Mouse (Mus musculus) heart, adult 2 months (tissue): Measurements from ENCODE around the gene Gmppb. TPM values are rescaled to one million over a fixed set of nuclear protein-coding genes. Genes with fewer than 3 reads are reported as not detected.
"Not testable (repeated sequence)": the region's sequence is repeated elsewhere in the genome, so short reads cannot be mapped to it uniquely, and the experiment has no call there.

Experiments used
- DNase-seq, 2 experiments: peaks; one replicate each; pipeline ENCODE4 v3.0.0; 2021
- H3K27ac ChIP-seq: fragments of 200-600 bp; 2 replicates; pipeline ENCODE4 v1.8.1; 2022
- H3K27me3 ChIP-seq: fragments of 200-500 bp; 2 replicates; pipeline ENCODE4 v1.6.1; 2012; ENCODE audit warnings: mild to moderate bottlenecking, low read length, inconsistent platforms, mixed read lengths; ENCODE audit not compliant: control insufficient read depth, insufficient read depth
- H3K36me3 ChIP-seq: fragments of 200-500 bp; 2 replicates; pipeline ENCODE4 v1.6.1; 2012; ENCODE audit warnings: low read length, inconsistent platforms; ENCODE audit not compliant: control insufficient read depth, insufficient read depth
- H3K4me1 ChIP-seq: fragments of 200-500 bp; 2 replicates; pipeline ENCODE4 v1.6.1; 2011; ENCODE audit warnings: low read length; ENCODE audit not compliant: control insufficient read depth, insufficient read depth
- H3K4me3 ChIP-seq: fragments of 200-600 bp; 2 replicates; pipeline ENCODE4 v1.8.1; 2022
- H3K79me2 ChIP-seq: fragments of 200-500 bp; replicated peaks from 2 replicates; pipeline ENCODE4 v1.6.1; 2012; ENCODE audit warnings: mild to moderate bottlenecking, inconsistent platforms, low read length, moderate library complexity, mixed read lengths; ENCODE audit not compliant: control insufficient read depth, insufficient read depth
- H3K9ac ChIP-seq: fragments of 200-500 bp; 2 replicates; pipeline ENCODE4 v1.6.1; 2012; ENCODE audit warnings: low read depth, mild to moderate bottlenecking, control low read depth, inconsistent platforms, low read length, mixed read lengths
- CTCF ChIP-seq: fragments of 200-600 bp; IDR thresholded peaks from 2 replicates; pipeline ENCODE4 v1.8.1; 2022; ENCODE audit warnings: antibody characterized with exemption, mild to moderate bottlenecking, moderate library complexity
- EP300 ChIP-seq: fragments of 200-500 bp; IDR thresholded peaks from 2 replicates; pipeline ENCODE4 v1.6.1; 2011; ENCODE audit warnings: low read depth, low read length, control low read depth; ENCODE audit not compliant: insufficient read depth
- POLR2A ChIP-seq: fragments of 200-500 bp; IDR thresholded peaks from 2 replicates; pipeline ENCODE4 v1.6.1; 2011; ENCODE audit warnings: mild to moderate bottlenecking, low read depth, low read length, control low read depth; ENCODE audit not compliant: insufficient read depth
- WGBS: fragments of 180-500 bp; shearing (Covaris S2); methylation state at CpG from one replicate; pipeline ENCODE4 v1.1.7; 2018; 5-methylcytosine and 5-hydroxymethylcytosine counted together
- intact Hi-C: fragments of 180-260 bp; cut with DNase I; formaldehyde crosslinking; loops from one replicate; pipeline ENCODE4 v1.15.1; 2025
- polyA plus RNA-seq: library from polyadenylated mRNA; depleted of rRNA; stranded (reverse); fragments of >200 nt; gene quantifications from 2 replicates; pipeline ENCODE4 v1.2.3, GENCODE M21; 2012
- total RNA-seq, 2 experiments: library from RNA; stranded (reverse); gene quantifications; 2 replicates each; pipeline ENCODE4 v1.2.3; 2021

The Gmppb gene
- total and polyA plus RNA-seq, 3 experiments = 9.6 to 10.2 (median 10.1) TPM

DNA sequence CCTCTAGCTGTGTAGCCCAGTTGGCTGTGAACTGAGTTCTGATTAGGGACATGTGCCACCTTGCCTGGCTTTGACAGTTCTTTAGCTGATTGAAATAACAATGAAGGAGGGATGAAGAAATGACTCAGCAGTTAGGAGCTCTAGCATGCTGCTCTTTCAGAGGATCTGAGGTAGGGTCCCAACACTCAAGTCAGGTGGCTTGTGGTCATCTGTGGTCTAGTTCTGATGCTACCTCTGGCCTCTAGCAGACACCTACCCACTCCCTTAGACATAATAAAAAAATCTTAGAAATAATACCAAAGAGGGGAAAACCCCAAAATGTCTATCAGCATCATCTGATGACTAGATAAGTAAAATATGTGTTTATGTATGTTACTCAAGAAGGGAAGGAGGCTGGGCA is 38.7 kb upstream of the Gmppb start:
- Histone ChIP-seq H3K36me3 (peaks cover 23% of the 10 kb centered on the region), H3K4me3 (no peak overlapping the region), H3K9ac (no peak overlapping the region), H3K4me1 (peaks cover 17% of the 10 kb centered on the region), H3K27me3 (no peaks in the 10 kb centered on the region), H3K79me2 (peaks cover 17% of the 10 kb centered on the region), H3K27ac (no peak overlapping the region)
- intact Hi-C loops = no loop called here
- no peak for DNase-seq
- TF ChIP-seq CTCF = no peak
- no peak for TF ChIP-seq POLR2A
- no peak for TF ChIP-seq EP300

DNA sequence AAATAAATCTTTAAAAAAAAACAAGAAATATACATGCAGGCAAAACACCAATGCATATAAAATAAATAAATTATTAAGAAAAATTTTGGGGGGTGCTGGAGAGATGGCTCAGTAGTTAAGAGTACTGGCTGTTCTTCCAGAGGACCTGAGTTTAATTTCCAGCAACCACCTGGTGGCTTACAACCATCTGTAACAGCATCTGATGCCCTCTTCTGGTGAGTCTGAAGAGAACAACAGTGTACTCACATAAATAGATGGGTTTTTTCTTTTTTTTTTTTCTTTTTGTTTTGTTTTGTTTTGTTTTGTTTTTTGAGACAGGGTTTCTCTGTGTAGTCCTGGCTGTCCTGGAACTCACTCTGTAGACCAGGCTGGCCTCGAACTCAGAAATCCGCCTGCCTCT is 35.5 kb upstream of the Gmppb start:
- H3K27me3 ChIP-seq, H3K27ac ChIP-seq, intact Hi-C loops, H3K9ac ChIP-seq, H3K79me2 ChIP-seq, DNase-seq, H3K4me3 ChIP-seq: not testable (repeated sequence)
- 92% methylated on average over 2 of the region's 2 CpGs for WGBS
- peak; percentile 32 for TF ChIP-seq CTCF
- peaks cover 15% of the 10 kb centered on the region for H3K4me1 ChIP-seq
- peaks cover 29% of the 10 kb centered on the region for H3K36me3 ChIP-seq

DNA sequence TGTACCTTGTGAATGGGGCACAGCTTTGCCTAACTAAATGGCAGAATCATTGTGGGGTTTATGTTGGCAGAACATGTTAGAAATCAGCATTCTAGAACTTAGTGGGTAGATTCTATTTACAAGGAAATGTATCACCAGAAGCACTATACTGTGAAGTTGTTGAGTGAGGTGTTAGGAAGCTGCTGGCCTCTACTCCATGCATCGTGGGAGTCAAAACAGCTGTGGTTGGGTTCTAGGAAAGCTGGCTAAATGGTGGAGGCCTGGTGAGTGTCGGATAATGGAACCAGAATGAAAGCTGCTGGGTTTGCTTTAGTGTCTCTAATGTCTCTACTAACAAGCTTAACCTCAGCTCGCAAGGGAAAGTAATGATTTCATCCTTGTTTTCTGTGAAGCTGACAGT is 31.9 kb upstream of the Gmppb start:
- H3K27me3 ChIP-seq = no peaks in the 10 kb centered on the region
- no peak overlapping the region for H3K27ac ChIP-seq
- TF ChIP-seq POLR2A = no peak
- TF ChIP-seq EP300 = no peak
- no peak for TF ChIP-seq CTCF
- no peak overlapping the region for H3K9ac ChIP-seq
- no peak for DNase-seq
- peaks cover 9% of the 10 kb centered on the region for H3K4me1 ChIP-seq
- peaks cover 4% of the 10 kb centered on the region for H3K79me2 ChIP-seq
- intact Hi-C loops = no loop called here
- WGBS = 74% methylated on average over 3 of the region's 3 CpGs
- no peak overlapping the region for H3K4me3 ChIP-seq
- peaks cover 34% of the 10 kb centered on the region for H3K36me3 ChIP-seq

DNA sequence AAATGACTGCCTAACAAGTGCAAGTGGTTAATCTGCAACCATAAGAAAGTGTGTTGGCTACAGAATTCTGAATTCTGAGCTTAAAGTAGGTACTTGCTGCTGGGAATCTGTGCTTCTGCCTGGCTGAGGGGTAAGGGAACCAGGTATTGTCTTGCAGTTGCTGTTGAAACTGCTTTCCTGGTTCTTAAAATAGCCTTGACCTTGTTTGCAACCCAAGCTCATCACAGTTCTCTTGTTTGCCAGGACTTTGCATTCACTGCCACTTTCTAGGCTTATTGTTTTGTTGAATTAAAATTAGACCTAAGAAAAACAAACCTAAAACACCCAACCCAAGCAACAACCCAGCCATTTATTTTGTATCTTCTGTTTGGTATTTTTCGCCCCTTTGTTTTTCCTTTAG is 28.3 kb upstream of the Gmppb start:
- H3K9ac ChIP-seq = no peak overlapping the region; the same call in 1 of the 2 replicates

DNA sequence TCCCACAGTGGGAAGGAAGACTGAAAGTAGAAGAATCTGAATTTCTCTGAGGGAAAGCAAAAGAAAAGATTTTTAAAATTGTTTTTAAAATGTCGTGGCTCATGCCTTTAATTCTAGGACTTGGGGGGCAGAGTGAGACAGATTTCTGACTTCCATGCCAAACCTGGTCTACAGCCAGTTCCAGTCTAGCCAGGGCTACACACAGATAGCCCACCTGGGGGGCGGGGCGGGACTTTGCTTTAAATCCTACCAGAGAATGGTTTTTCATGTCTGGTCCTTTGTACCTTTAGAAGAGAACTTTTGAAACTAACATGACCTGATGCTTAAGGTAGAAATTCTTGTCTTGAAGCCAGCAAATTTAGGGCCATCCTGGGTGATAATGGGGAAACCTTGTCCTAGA is 25.8 kb upstream of the Gmppb start:
- 86% methylated on average over 3 of the region's 3 CpGs for WGBS
- intact Hi-C loops = no loop called here
- DNase-seq = no peak
- Histone ChIP-seq H3K4me3 (no peak overlapping the region), H3K4me1 (peaks cover 4% of the 10 kb centered on the region), H3K27me3 (no peaks in the 10 kb centered on the region), H3K9ac (no peak overlapping the region), H3K79me2 (peaks cover 6% of the 10 kb centered on the region), H3K36me3 (peaks cover 18% of the 10 kb centered on the region), H3K27ac (no peak overlapping the region)
- TF ChIP-seq POLR2A = no peak
- no peak for TF ChIP-seq EP300
- TF ChIP-seq CTCF = no peak

More for the DNA sequence above, 28.3 kb upstream of the Gmppb start:
- no peaks in the 10 kb centered on the region for H3K27me3 ChIP-seq
- no peak for TF ChIP-seq EP300
- TF ChIP-seq CTCF = no peak
- TF ChIP-seq POLR2A = no peak
- peaks cover 27% of the 10 kb centered on the region for H3K36me3 ChIP-seq
- intact Hi-C loops = no loop called here
- no peak overlapping the region for H3K4me3 ChIP-seq
- H3K4me1 ChIP-seq = peaks cover 6% of the 10 kb centered on the region
- H3K79me2 ChIP-seq = peaks cover 6% of the 10 kb centered on the region
- 73% methylated on average over 1 of the region's 1 CpGs for WGBS
- DNase-seq = no peak
- H3K27ac ChIP-seq = peak overlapping the region; percentile 52

DNA sequence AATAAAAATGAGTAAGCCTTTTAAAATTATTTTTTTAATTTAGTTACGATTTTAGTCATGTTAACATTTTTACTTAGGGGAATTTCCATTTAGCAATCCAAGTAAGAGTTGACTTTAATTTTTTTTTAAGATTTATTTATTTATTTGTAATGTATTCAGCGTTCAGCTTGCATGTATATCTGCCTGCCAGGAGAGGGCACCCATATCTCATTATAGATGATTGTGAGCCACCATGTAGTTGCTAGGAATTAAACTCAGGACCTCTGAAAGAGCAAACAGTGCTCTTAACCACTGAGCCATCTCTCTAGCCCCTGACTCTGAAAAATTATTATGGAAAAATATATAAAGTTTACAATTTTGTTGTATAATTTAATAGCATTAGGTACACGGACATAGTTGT is 22.5 kb upstream of the Gmppb start:
- H3K36me3 ChIP-seq = peaks cover 5% of the 10 kb centered on the region
- intact Hi-C loops = no loop called here

More for the DNA sequence above, 22.5 kb upstream of the Gmppb start:
- Histone ChIP-seq H3K9ac (no peak overlapping the region), H3K79me2 (peaks cover 4% of the 10 kb centered on the region; the same call in 1 of the 2 replicates), H3K27ac (no peak overlapping the region), H3K4me1 (peaks cover 2% of the 10 kb centered on the region), H3K27me3 (no peaks in the 10 kb centered on the region), H3K4me3 (no peak overlapping the region)
- 85% methylated on average over 3 of the region's 3 CpGs for WGBS
- TF ChIP-seq EP300 (no peak), CTCF (peak; percentile 40), POLR2A (no peak)
- DNase-seq = no peak
